ENCODE assay signal across 8 mouse cellular contexts in genomic region chr4:120813762-120814161, GRCm38 (mm10). TPM values are rescaled to one million over a fixed set of nuclear protein-coding genes. Genes with fewer than 3 reads are reported as not detected.
DNase-seq lines count a peak whose midpoint lies in the region; ATAC-seq and TF ChIP-seq lines count a peak whose summit lies in the region.
"Had no signal": no experiment of that assay in that cellular context is flagged by ENCODE, and none has a peak within 500 bp of the region (broad histone marks: within the 10 kb centered on the region; RNA-seq: fewer than 3 reads in every experiment).

No protein-coding gene starts in this region.

- peak; percentile 85 for TF ChIP-seq EP300 in lung, postnatal 0 days (IDR thresholded peaks at IDR 0.05)

- no peaks in the 10 kb centered on the region for H3K27me3 ChIP-seq in lung, postnatal 0 days (replicated peaks; ENCODE audit: insufficient read depth, low read length)
- H3K27me3 ChIP-seq in forebrain, postnatal 0 days (ENCODE audit: insufficient read depth, low read length), result no peaks in the 10 kb centered on the region
- H3K27me3 ChIP-seq in liver, embryonic 12.5 days (replicated peaks), result no peaks in the 10 kb centered on the region
- H3K27me3 ChIP-seq in stomach, embryonic 16.5 days (ENCODE audit: control insufficient read depth, insufficient read depth, low read length), result no peaks in the 10 kb centered on the region

- H3K4me3 ChIP-seq in lung, postnatal 0 days (ENCODE audit: low read depth, low read length), result no peak overlapping the region
- H3K4me3 ChIP-seq in lung, adult 2 months (replicated peaks; ENCODE audit: extremely low read depth, low read depth, low read length), result no peak overlapping the region
- peak overlapping the region; percentile 37 for H3K4me3 ChIP-seq in forebrain, postnatal 0 days (ENCODE audit: low read depth, low read length)
- peak overlapping the region; percentile 62 for H3K4me3 ChIP-seq in liver, embryonic 12.5 days
- H3K4me3 ChIP-seq in stomach, embryonic 16.5 days (replicated peaks; ENCODE audit: low read length), result peak overlapping the region; percentile 68

- TF ChIP-seq POLR2A in lung, adult 2 months (IDR thresholded peaks at IDR 0.05; ENCODE audit: borderline replicate concordance, extremely low read depth, low read depth, low read length), result no peak

- no peak for TF ChIP-seq CTCF in lung, postnatal 0 days (IDR thresholded peaks at IDR 0.05)
- no peak for TF ChIP-seq CTCF in lung, adult 2 months (IDR thresholded peaks at IDR 0.05; ENCODE audit: insufficient read depth, low read length)
- TF ChIP-seq CTCF in forebrain, postnatal 0 days (IDR thresholded peaks at IDR 0.05; ENCODE audit: low read depth), result no peak

- peak overlapping the region; percentile 66 for H3K4me2 ChIP-seq in lung, postnatal 0 days (replicated peaks; ENCODE audit: low read depth, low read length)
- H3K4me2 ChIP-seq in forebrain, postnatal 0 days (ENCODE audit: low read depth), result peak overlapping the region; percentile 48
- H3K4me2 ChIP-seq in liver, embryonic 12.5 days, result peak overlapping the region; percentile 74
- H3K4me2 ChIP-seq in stomach, embryonic 16.5 days (ENCODE audit: low read depth, low read length), result peak overlapping the region; percentile 62

- no peak overlapping the region for H3K9ac ChIP-seq in lung, postnatal 0 days (replicated peaks; ENCODE audit: low read depth)
- peak overlapping the region; percentile 34 for H3K9ac ChIP-seq in forebrain, postnatal 0 days
- no peak overlapping the region for H3K9ac ChIP-seq in liver, embryonic 12.5 days
- H3K9ac ChIP-seq in stomach, embryonic 16.5 days (ENCODE audit: low read length), result peak overlapping the region; percentile 66

- H3K9me3 ChIP-seq in lung, postnatal 0 days (ENCODE audit: low read length), result no peaks in the 10 kb centered on the region
- no peaks in the 10 kb centered on the region for H3K9me3 ChIP-seq in forebrain, postnatal 0 days (ENCODE audit: low read length)
- no peaks in the 10 kb centered on the region for H3K9me3 ChIP-seq in liver, embryonic 12.5 days (replicated peaks)
- H3K9me3 ChIP-seq in stomach, embryonic 16.5 days (replicated peaks; ENCODE audit: control insufficient read depth, low read length), result no peaks in the 10 kb centered on the region

- peak; percentile 60 for DNase-seq in lung, postnatal 0 days (ENCODE audit: low spot score)
- no peak for DNase-seq in lung, adult 2 months
- DNase-seq in forebrain, postnatal 0 days, result no peak
- no peak for DNase-seq in ovary, postnatal 14 days (ENCODE audit: low spot score)
- DNase-seq in kidney, postnatal 25 days, result no peak
- DNase-seq: layer of hippocampus, adult 9-11 months had no signal

- H3K4me1 ChIP-seq in lung, postnatal 0 days (ENCODE audit: insufficient read depth, low read depth, low read length), result peaks cover 9% of the 10 kb centered on the region; the same call in 1 of the 2 replicates
- peaks cover 27% of the 10 kb centered on the region for H3K4me1 ChIP-seq in lung, adult 2 months (ENCODE audit: control insufficient read depth, insufficient read depth, low read length)
- H3K4me1 ChIP-seq in forebrain, postnatal 0 days (ENCODE audit: insufficient read depth), result peaks cover 10% of the 10 kb centered on the region
- H3K4me1 ChIP-seq in liver, embryonic 12.5 days, result peaks cover 54% of the 10 kb centered on the region
- peaks cover 36% of the 10 kb centered on the region for H3K4me1 ChIP-seq in stomach, embryonic 16.5 days (ENCODE audit: control insufficient read depth, insufficient read depth, low read length)

- peak overlapping the region; percentile 67 for H3K27ac ChIP-seq in lung, postnatal 0 days (ENCODE audit: low read length)
- no peak overlapping the region for H3K27ac ChIP-seq in forebrain, postnatal 0 days (ENCODE audit: low read depth, low read length)
- no peak overlapping the region for H3K27ac ChIP-seq in liver, embryonic 12.5 days
- peak overlapping the region; percentile 82 for H3K27ac ChIP-seq in stomach, embryonic 16.5 days (ENCODE audit: low read length)

- H3K36me3 ChIP-seq in lung, postnatal 0 days (ENCODE audit: insufficient read depth, low read length), result no peaks in the 10 kb centered on the region
- no peaks in the 10 kb centered on the region for H3K36me3 ChIP-seq in forebrain, postnatal 0 days (ENCODE audit: insufficient read depth)
- no peaks in the 10 kb centered on the region for H3K36me3 ChIP-seq in liver, embryonic 12.5 days
- H3K36me3 ChIP-seq in stomach, embryonic 16.5 days (ENCODE audit: control insufficient read depth, insufficient read depth, low read length), result no peaks in the 10 kb centered on the region

- ATAC-seq in lung, postnatal 0 days, result no peak
- ATAC-seq in forebrain, postnatal 0 days, result no peak
- no peak for ATAC-seq in liver, embryonic 12.5 days
- no peak for ATAC-seq in stomach, embryonic 16.5 days (ENCODE audit: insufficient read depth, low FRiP score)

- 5% methylated on average over 1 of the region's 1 CpGs for WGBS in lung, postnatal 0 days
- 28% methylated on average over 1 of the region's 1 CpGs for WGBS in lung, adult 2 months
- 9% methylated on average over 1 of the region's 1 CpGs for WGBS in forebrain, postnatal 0 days
- 74% methylated on average over 1 of the region's 1 CpGs for WGBS in liver, embryonic 12.5 days (ENCODE audit: insufficient replicate concordance)
- 18% methylated on average over 1 of the region's 1 CpGs for WGBS in stomach, embryonic 16.5 days

RNA-seq across cellular contexts. Expression of gene Nfyc, which starts 17.6 kb away (rescaled TPM):
- 53.7 and 54.5 TPM in 2 replicates for polyA plus RNA-seq in lung, postnatal 0 days (2015; fragmentation: Nextera tagmentation; extraction: Ambion mirVana)
- polyA plus RNA-seq in lung, adult 2 months (2012; rRNA removed), result 120 and 143 TPM in 2 replicates
- total RNA-seq in forebrain, postnatal 0 days (2014; rRNA removed), result 72.7 and 78.2 TPM in 2 replicates
- 74.6 and 81.4 TPM in 2 replicates for polyA plus RNA-seq in forebrain, postnatal 0 days (2015; fragmentation: Nextera tagmentation; extraction: Ambion mirVana)
- polyA plus RNA-seq in liver, embryonic 12.5 days (2016; fragmentation: Nextera tagmentation; extraction: Ambion mirVana), result 64.2 and 66.4 TPM in 2 replicates
- polyA plus RNA-seq in stomach, embryonic 16.5 days (2015; fragmentation: Nextera tagmentation; extraction: Ambion mirVana), result 79.8 and 81.7 TPM in 2 replicates

RNA-seq across cellular contexts. Expression of gene Rims3, which starts 40.9 kb away (rescaled TPM):
- 0.21 and 0.26 TPM in 2 replicates for polyA plus RNA-seq in lung, postnatal 0 days (2015; fragmentation: Nextera tagmentation; extraction: Ambion mirVana)
- 0.94 and 1.4 TPM in 2 replicates for polyA plus RNA-seq in lung, adult 2 months (2012; rRNA removed)
- total RNA-seq in forebrain, postnatal 0 days (2014; rRNA removed), result 68.2 and 86.1 TPM in 2 replicates
- polyA plus RNA-seq in forebrain, postnatal 0 days (2015; fragmentation: Nextera tagmentation; extraction: Ambion mirVana), result 14.7 and 21.7 TPM in 2 replicates
- polyA plus RNA-seq in liver, embryonic 12.5 days (2016; fragmentation: Nextera tagmentation; extraction: Ambion mirVana), result 0.23 and 0.30 TPM in 2 replicates
- polyA plus RNA-seq in stomach, embryonic 16.5 days (2015; fragmentation: Nextera tagmentation; extraction: Ambion mirVana), result 1.2 and 1.3 TPM in 2 replicates

Comparison
In these comparisons a context has a peak if more than half of its experiments do, and no peak if none do; other contexts are left out.
1. H3K27ac ChIP-seq: peak in lung, postnatal 0 days (single experiment) and stomach, embryonic 16.5 days (single experiment); none in forebrain, postnatal 0 days (single experiment) and liver, embryonic 12.5 days (single experiment).
2. H3K4me3 ChIP-seq: peak in forebrain, postnatal 0 days (single experiment), liver, embryonic 12.5 days (single experiment) and stomach, embryonic 16.5 days (single experiment); none in lung, postnatal 0 days (single experiment) and lung, adult 2 months (single experiment).
3. H3K9ac ChIP-seq: peak in forebrain, postnatal 0 days (single experiment) and stomach, embryonic 16.5 days (single experiment); none in lung, postnatal 0 days (single experiment) and liver, embryonic 12.5 days (single experiment).
4. Peak in every context shown above with its lines, with median percentiles within 50 percentile points of each other: H3K4me2 ChIP-seq.